Mouse (Mus musculus): Measurements from ENCODE around the gene Tcl1b1.
A peak's percentile ranks its signal among the peaks of the same experiment; 100 is the strongest.
"Not testable (repeated sequence)": the region's sequence is repeated elsewhere in the genome, so short reads cannot be mapped to it uniquely, and the experiment has no call there.

The Tcl1b1 gene

GRCm38 (mm10) chr12:105159390-105159789 lies at the start of gene Tcl1b1:
Gene Tcl1b1, plus strand, starts transcription at chr12:105159690.
- no peak for DNase-seq

- no peak for DNase-seq
Measured at GRCm38 (mm10) chr12:105109812-105110211, 49.7 kb upstream of the Tcl1b1 start.

GRCm38 (mm10) chr12:105112321-105112988 lies 47.0 kb upstream of the Tcl1b1 start:
- DNase-seq = peak; percentile 55

GRCm38 (mm10) chr12:105116648-105117047 lies 42.8 kb upstream of the Tcl1b1 start:
- no peak for DNase-seq

- no peak for DNase-seq
Measured at GRCm38 (mm10) chr12:105125362-105125761, 34.1 kb upstream of the Tcl1b1 start.

GRCm38 (mm10) chr12:105126516-105126915 lies 33.0 kb upstream of the Tcl1b1 start:
- no peak for DNase-seq

GRCm38 (mm10) chr12:105127607-105128006 lies 31.9 kb upstream of the Tcl1b1 start:
- DNase-seq = no peak

GRCm38 (mm10) chr12:105129494-105130205 lies 29.8 kb upstream of the Tcl1b1 start:
- DNase-seq = not testable (repeated sequence)

- not testable (repeated sequence) for DNase-seq
Measured at GRCm38 (mm10) chr12:105134167-105134566, 25.3 kb upstream of the Tcl1b1 start.

- DNase-seq = not testable (repeated sequence)
Measured at GRCm38 (mm10) chr12:105134826-105135225, 24.7 kb upstream of the Tcl1b1 start.

- not testable (repeated sequence) for DNase-seq
Measured at GRCm38 (mm10) chr12:105137729-105138128, 21.8 kb upstream of the Tcl1b1 start.

- no peak for DNase-seq
Measured at GRCm38 (mm10) chr12:105143096-105143495, 16.4 kb upstream of the Tcl1b1 start.

GRCm38 (mm10) chr12:105144928-105145327 lies 14.6 kb upstream of the Tcl1b1 start:
- not testable (repeated sequence) for DNase-seq

- DNase-seq = no peak
Measured at GRCm38 (mm10) chr12:105145714-105146113, 13.8 kb upstream of the Tcl1b1 start, which contains the start of gene Tcl1b2. Gene Tcl1b2, plus strand, starts transcription at chr12:105146014.

- DNase-seq = not testable (repeated sequence)
Measured at GRCm38 (mm10) chr12:105155286-105155685, 4.2 kb upstream of the Tcl1b1 start.

GRCm38 (mm10) chr12:105158842-105159241 lies 648 bp upstream of the Tcl1b1 start:
- no peak for DNase-seq

- DNase-seq = no peak
Measured at GRCm38 (mm10) chr12:105166734-105167133, 7.2 kb downstream of the Tcl1b1 start.

GRCm38 (mm10) chr12:105173366-105173765 lies 13.9 kb downstream of the Tcl1b1 start:
- no peak for DNase-seq

- not testable (repeated sequence) for DNase-seq
Measured at GRCm38 (mm10) chr12:105174318-105174717, 14.8 kb downstream of the Tcl1b1 start.

GRCm38 (mm10) chr12:105176044-105176443 lies 16.6 kb downstream of the Tcl1b1 start, which contains the start of gene Tcl1b5:
Gene Tcl1b5, plus strand, starts transcription at chr12:105176344.
- not testable (repeated sequence) for DNase-seq

GRCm38 (mm10) chr12:105181040-105181644 lies 21.7 kb downstream of the Tcl1b1 start:
- not testable (repeated sequence) for DNase-seq

GRCm38 (mm10) chr12:105188980-105189379 lies 29.5 kb downstream of the Tcl1b1 start:
- DNase-seq = not testable (repeated sequence)

GRCm38 (mm10) chr12:105190743-105191142 lies 31.3 kb downstream of the Tcl1b1 start, which contains the start of gene Tcl1b3:
Gene Tcl1b3, plus strand, starts transcription at chr12:105191043.
- DNase-seq = not testable (repeated sequence)
